Mouse (Mus musculus) hindbrain, embryonic 10.5 days (tissue): Measurements from ENCODE around the gene Elavl3. TPM values are rescaled to one million over a fixed set of nuclear protein-coding genes. Genes with fewer than 3 reads are reported as not detected.

ENCODE experiments used
- DNase-seq: peaks from one replicate; pipeline ENCODE4 v3.0.0-alpha.2; 2017; ENCODE audit warnings: low spot score
- H3K27ac ChIP-seq: fragments of 300-500 bp; sonication (generic); 2 replicates; pipeline ENCODE4 v1.5.1; 2016; ENCODE audit warnings: mild to moderate bottlenecking, moderate library complexity
- H3K27me3 ChIP-seq: fragments of 300-500 bp; sonication (generic); 2 replicates; pipeline ENCODE4 v1.6.1; 2016; ENCODE audit warnings: mild to moderate bottlenecking; ENCODE audit not compliant: poor library complexity, insufficient read depth, severe bottlenecking
- H3K36me3 ChIP-seq: fragments of 300-500 bp; sonication (generic); 2 replicates; pipeline ENCODE4 v1.6.1; 2016; ENCODE audit warnings: mild to moderate bottlenecking, moderate library complexity
- H3K4me1 ChIP-seq: fragments of 300-500 bp; sonication (generic); replicated peaks from 2 replicates; pipeline ENCODE4 v1.6.1; 2016; ENCODE audit warnings: mild to moderate bottlenecking
- H3K4me3 ChIP-seq: fragments of 300-500 bp; sonication (generic); 2 replicates; pipeline ENCODE4 v1.5.1; 2016; ENCODE audit warnings: mild to moderate bottlenecking, moderate library complexity
- H3K9me3 ChIP-seq: fragments of 300-500 bp; sonication (generic); 2 replicates; pipeline ENCODE4 v1.6.1; 2016; ENCODE audit warnings: mild to moderate bottlenecking, moderate library complexity
- WGBS: fragments of 180-500 bp; shearing (Covaris S2); methylation state at CpG from one replicate; pipeline ENCODE4 v1.1.7; 2016; 5-methylcytosine and 5-hydroxymethylcytosine counted together
- polyA plus RNA-seq: library from polyadenylated mRNA; unstranded; fragments of >200 nt; fragmentation: Nextera tagmentation; extraction: Ambion mirVana; gene quantifications from 2 replicates; pipeline ENCODE4 v1.2.1, GENCODE M21; 2016

The Elavl3 gene
- polyA plus RNA-seq, 1 experiment from 2014 or later, result 57.1 TPM

- H3K27ac ChIP-seq, result no peak overlapping the region
- 80% methylated on average over 4 of the region's 4 CpGs for WGBS
- H3K9me3 ChIP-seq, result peaks cover 6% of the 10 kb centered on the region
- H3K4me3 ChIP-seq, result no peak overlapping the region
- DNase-seq, result no peak
- H3K27me3 ChIP-seq, result peaks cover 65% of the 10 kb centered on the region
- H3K36me3 ChIP-seq, result no peaks in the 10 kb centered on the region
- H3K4me1 ChIP-seq, result peaks cover 32% of the 10 kb centered on the region
Observed at GRCm38 (mm10) chr9:21992227-21992626, 59.6 kb downstream of the Elavl3 start.

GRCm38 (mm10) chr9:21989230-21990110 is 62.4 kb downstream of the Elavl3 start, which contains the start of gene Rgl3:
TSS of gene Rgl3 (minus strand) at chr9:21989446.
- H3K4me3 ChIP-seq, result peak within 1 kb of the TSS; percentile 61
- peaks cover 92% of the 10 kb centered on the region for H3K27me3 ChIP-seq
- peaks cover 32% of the 10 kb centered on the region for H3K4me1 ChIP-seq
- H3K27ac ChIP-seq, result peak within 1 kb of the TSS; percentile 70
- H3K9me3 ChIP-seq, result no peaks in the 10 kb centered on the region
- under 1% methylated on average over 42 of the region's 42 CpGs for WGBS
- peak; percentile 22 for DNase-seq
- H3K36me3 ChIP-seq, result no peaks in the 10 kb centered on the region

- no peaks in the 10 kb centered on the region for H3K9me3 ChIP-seq
Observed at GRCm38 (mm10) chr9:21988421-21989101, 63.3 kb downstream of the Elavl3 start.

GRCm38 (mm10) chr9:21987592-21988342 is 64.1 kb downstream of the Elavl3 start:
- Histone ChIP-seq H3K36me3 (no peaks in the 10 kb centered on the region), H3K27me3 (peaks cover 94% of the 10 kb centered on the region), H3K9me3 (no peaks in the 10 kb centered on the region), H3K27ac (no peak overlapping the region), H3K4me1 (peaks cover 32% of the 10 kb centered on the region), H3K4me3 (peak overlapping the region; percentile 61)
- no peak for DNase-seq
- WGBS, result 7% methylated on average over 36 of the region's 36 CpGs

More at GRCm38 (mm10) chr9:21988421-21989101, 63.3 kb downstream of the Elavl3 start:
- H3K36me3 ChIP-seq, result no peaks in the 10 kb centered on the region
- DNase-seq, result peak; percentile 48
- H3K27me3 ChIP-seq, result peaks cover 100% of the 10 kb centered on the region
- peak overlapping the region; percentile 61 for H3K4me3 ChIP-seq
- under 1% methylated on average over 32 of the region's 32 CpGs for WGBS
- H3K27ac ChIP-seq, result peak overlapping the region; percentile 70
- H3K4me1 ChIP-seq, result peaks cover 32% of the 10 kb centered on the region

- Histone ChIP-seq H3K4me1 (peaks cover 14% of the 10 kb centered on the region), H3K27ac (no peak overlapping the region), H3K36me3 (0 out of 2 replicates have a peak, but pooled peaks cover 4% of the 10 kb centered on the region), H3K9me3 (no peaks in the 10 kb centered on the region), H3K27me3 (peaks cover 62% of the 10 kb centered on the region), H3K4me3 (no peak overlapping the region)
- 19% methylated on average over 3 of the region's 3 CpGs for WGBS
- no peak for DNase-seq
Observed at GRCm38 (mm10) chr9:21983911-21984310, 67.9 kb downstream of the Elavl3 start.

GRCm38 (mm10) chr9:21978398-21979128 is 73.3 kb downstream of the Elavl3 start:
- no peaks in the 10 kb centered on the region for H3K9me3 ChIP-seq
- H3K4me1 ChIP-seq, result no peaks in the 10 kb centered on the region
- no peak for DNase-seq
- WGBS, result 93% methylated on average over 4 of the region's 4 CpGs
- no peak overlapping the region for H3K4me3 ChIP-seq
- H3K36me3 ChIP-seq, result 0 out of 2 replicates have a peak, but pooled peaks cover 7% of the 10 kb centered on the region
- peaks cover 8% of the 10 kb centered on the region for H3K27me3 ChIP-seq
- no peak overlapping the region for H3K27ac ChIP-seq

GRCm38 (mm10) chr9:21977972-21978371 is 73.9 kb downstream of the Elavl3 start:
- no peaks in the 10 kb centered on the region for H3K9me3 ChIP-seq
- peaks cover 6% of the 10 kb centered on the region; the same call in 1 of the 2 replicates for H3K27me3 ChIP-seq
- WGBS, result 25% methylated on average over 2 of the region's 2 CpGs
- H3K36me3 ChIP-seq, result 0 out of 2 replicates have a peak, but pooled peaks cover 7% of the 10 kb centered on the region
- H3K27ac ChIP-seq, result no peak overlapping the region
- no peak overlapping the region for H3K4me3 ChIP-seq
- no peaks in the 10 kb centered on the region for H3K4me1 ChIP-seq
- DNase-seq, result no peak

GRCm38 (mm10) chr9:21977331-21977730 is 74.5 kb downstream of the Elavl3 start:
- Histone ChIP-seq H3K27me3 (peaks cover 6% of the 10 kb centered on the region; the same call in 1 of the 2 replicates), H3K9me3 (no peaks in the 10 kb centered on the region), H3K27ac (no peak overlapping the region), H3K4me1 (no peaks in the 10 kb centered on the region), H3K36me3 (0 out of 2 replicates have a peak, but pooled peaks cover 7% of the 10 kb centered on the region), H3K4me3 (no peak overlapping the region)
- WGBS, result 83% methylated on average over 5 of the region's 5 CpGs
- DNase-seq, result no peak

GRCm38 (mm10) chr9:21976626-21977175 is 75.1 kb downstream of the Elavl3 start:
- no peak overlapping the region for H3K4me3 ChIP-seq
- H3K9me3 ChIP-seq, result no peaks in the 10 kb centered on the region
- H3K27ac ChIP-seq, result no peak overlapping the region
- H3K36me3 ChIP-seq, result 0 out of 2 replicates have a peak, but pooled peaks cover 7% of the 10 kb centered on the region
- H3K27me3 ChIP-seq, result peaks cover 6% of the 10 kb centered on the region; the same call in 1 of the 2 replicates
- 89% methylated on average over 10 of the region's 10 CpGs for WGBS
- DNase-seq, result no peak
- H3K4me1 ChIP-seq, result no peaks in the 10 kb centered on the region

GRCm38 (mm10) chr9:21969304-21969703 is 82.5 kb downstream of the Elavl3 start:
- 93% methylated on average over 4 of the region's 4 CpGs for WGBS
- DNase-seq, result no peak

GRCm38 (mm10) chr9:21968883-21969282 is 82.9 kb downstream of the Elavl3 start:
- Histone ChIP-seq H3K4me1 (no peaks in the 10 kb centered on the region), H3K27ac (no peak overlapping the region), H3K27me3 (peaks cover 4% of the 10 kb centered on the region), H3K9me3 (no peaks in the 10 kb centered on the region), H3K4me3 (no peak overlapping the region), H3K36me3 (0 out of 2 replicates have a peak, but pooled peaks cover 3% of the 10 kb centered on the region)
- WGBS, result 68% methylated on average over 6 of the region's 6 CpGs
- no peak for DNase-seq

More at GRCm38 (mm10) chr9:21969304-21969703, 82.5 kb downstream of the Elavl3 start:
- peaks cover under 1% of the 10 kb centered on the region; the same call in 1 of the 2 replicates for H3K27me3 ChIP-seq
- H3K4me1 ChIP-seq, result no peaks in the 10 kb centered on the region
- no peak overlapping the region for H3K27ac ChIP-seq
- H3K9me3 ChIP-seq, result no peaks in the 10 kb centered on the region
- H3K36me3 ChIP-seq, result 0 out of 2 replicates have a peak, but pooled peaks cover 4% of the 10 kb centered on the region
- no peak overlapping the region for H3K4me3 ChIP-seq
